Mouse (Mus musculus) C2C12 (cell line): ENCODE data around the gene Klf16.

Experiments
- CTCF ChIP-seq: IDR thresholded peaks from one replicate; pipeline ENCODE4 v1.5.1; 2011; ENCODE audit not compliant: control insufficient read depth, insufficient read depth, insufficient read length
- MAX ChIP-seq: IDR thresholded peaks from one replicate; pipeline ENCODE4 v1.6.1; 2011; ENCODE audit warnings: mild to moderate bottlenecking, control low read depth
- MYOD1 ChIP-seq: IDR thresholded peaks from one replicate; pipeline ENCODE4 v1.6.1; 2011; ENCODE audit warnings: low read depth; ENCODE audit not compliant: control insufficient read depth, insufficient read length
- MYOG ChIP-seq: IDR thresholded peaks from one replicate; pipeline ENCODE4 v1.6.1; 2011; ENCODE audit not compliant: control insufficient read depth, insufficient read length; ENCODE audit errors: extremely low read depth
- USF1 ChIP-seq: IDR thresholded peaks from one replicate; pipeline ENCODE4 v1.6.1; 2011; ENCODE audit warnings: low read depth, mild to moderate bottlenecking, control low read depth, moderate library complexity

- TF ChIP-seq CTCF (no peak), MAX (peak; percentile 61), MYOG (no peak), USF1 (peak; percentile 9), MYOD1 (no peak)
Measured at GRCm38 (mm10) chr10:80621940-80622660, 45.0 kb upstream of the Klf16 start.
